Mouse (Mus musculus): ENCODE measurements around the gene Hs6st3. TPM values are rescaled to one million over a fixed set of nuclear protein-coding genes. Genes with fewer than 3 reads are reported as not detected.
"Not testable (repeated sequence)": the region's sequence is repeated elsewhere in the genome, so short reads cannot be mapped to it uniquely, and the experiment has no call there.

The Hs6st3 gene
- polyA plus RNA-seq, 1 experiment, result 17.6 TPM

DNA sequence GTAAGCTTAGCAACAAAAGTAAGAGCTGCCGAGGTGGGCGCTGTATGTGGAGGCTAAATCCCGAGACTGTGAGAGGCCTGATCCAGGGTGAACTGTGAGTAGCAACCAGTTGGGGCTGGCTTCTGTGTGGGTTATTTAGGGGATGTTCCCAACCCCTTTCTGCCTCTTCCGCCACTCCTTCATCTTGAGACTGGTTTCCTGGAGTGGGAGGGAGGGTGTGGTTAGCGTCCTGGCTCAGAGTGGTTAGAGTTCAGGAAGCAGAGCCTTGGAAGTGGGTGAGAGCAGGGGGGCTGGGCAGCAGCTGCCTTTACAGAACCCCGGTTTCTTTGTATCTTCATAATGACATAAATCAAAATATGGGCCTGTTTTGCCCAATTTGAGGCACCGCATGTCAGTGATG lies 134.9 kb downstream of the Hs6st3 start:
- Histone ChIP-seq H3K4me1 (ENCODE audit: control insufficient read depth, insufficient read depth, low read length) (no peaks in the 10 kb centered on the region), H3K4me3 (ENCODE audit: insufficient read depth, low read length) (no peak overlapping the region), H3K27ac (ENCODE audit: insufficient read depth, low read length) (no peak overlapping the region)
- TF ChIP-seq CTCF (IDR thresholded peaks at IDR 0.05; ENCODE audit: extremely low read depth, insufficient read depth, low read length) (no peak), POLR2A (IDR thresholded peaks at IDR 0.05; ENCODE audit: extremely low read depth, insufficient read depth, low read length) (no peak)

DNA sequence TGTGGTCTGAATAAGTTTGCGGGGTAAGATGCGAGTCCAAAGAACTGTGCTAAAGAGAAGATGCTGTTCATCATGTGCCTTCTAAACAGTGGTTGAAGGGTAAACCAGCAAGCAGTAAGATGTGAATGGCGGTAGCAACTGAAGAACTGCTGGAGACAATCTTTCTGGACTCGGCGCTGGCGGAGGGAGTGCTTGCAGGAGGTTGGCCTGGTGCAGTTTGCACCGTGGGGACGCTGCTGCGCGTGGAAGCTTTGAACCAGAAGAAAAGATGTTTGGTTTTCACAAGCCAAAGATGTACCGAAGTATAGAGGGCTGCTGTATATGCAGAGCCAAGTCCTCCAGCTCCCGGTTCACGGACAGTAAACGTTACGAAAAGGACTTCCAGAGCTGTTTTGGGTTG lies 140.0 kb downstream of the Hs6st3 start:
- H3K27ac ChIP-seq (ENCODE audit: insufficient read depth, low read length); H3K4me3 ChIP-seq (ENCODE audit: insufficient read depth, low read length): not testable (repeated sequence)

DNA sequence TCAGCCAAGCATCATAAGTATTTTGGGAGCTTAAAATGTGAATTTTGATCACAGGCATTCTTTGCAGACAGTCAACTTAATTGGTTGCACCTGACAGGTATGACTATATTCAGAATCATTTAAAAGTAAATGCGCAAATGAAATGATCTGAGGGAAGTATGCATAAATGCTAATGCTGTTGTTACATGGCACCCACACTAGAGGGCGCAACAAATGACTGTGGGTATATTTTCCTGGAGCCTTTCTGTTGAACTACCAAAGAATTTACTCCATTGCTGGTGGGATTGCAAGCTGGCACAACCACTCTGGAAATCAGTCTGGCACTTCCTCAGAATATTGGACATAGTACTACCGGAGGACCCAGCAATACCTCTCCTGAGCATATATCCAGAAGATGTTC lies 145.8 kb downstream of the Hs6st3 start:
- Histone ChIP-seq H3K27ac (ENCODE audit: insufficient read depth, low read length) (no peak overlapping the region), H3K4me1 (ENCODE audit: control insufficient read depth, insufficient read depth, low read length) (no peaks in the 10 kb centered on the region; the same call in 1 of the 2 replicates), H3K4me3 (ENCODE audit: insufficient read depth, low read length) (no peak overlapping the region)
- TF ChIP-seq POLR2A (IDR thresholded peaks at IDR 0.05; ENCODE audit: extremely low read depth, insufficient read depth, low read length) (no peak), CTCF (IDR thresholded peaks at IDR 0.05; ENCODE audit: extremely low read depth, insufficient read depth, low read length) (0 out of 2 replicates have a peak, but pooled peaks have one; percentile 1)

More for the DNA sequence above, 140.0 kb downstream of the Hs6st3 start:
- not testable (repeated sequence) for H3K4me1 ChIP-seq (ENCODE audit: control insufficient read depth, insufficient read depth, low read length)

DNA sequence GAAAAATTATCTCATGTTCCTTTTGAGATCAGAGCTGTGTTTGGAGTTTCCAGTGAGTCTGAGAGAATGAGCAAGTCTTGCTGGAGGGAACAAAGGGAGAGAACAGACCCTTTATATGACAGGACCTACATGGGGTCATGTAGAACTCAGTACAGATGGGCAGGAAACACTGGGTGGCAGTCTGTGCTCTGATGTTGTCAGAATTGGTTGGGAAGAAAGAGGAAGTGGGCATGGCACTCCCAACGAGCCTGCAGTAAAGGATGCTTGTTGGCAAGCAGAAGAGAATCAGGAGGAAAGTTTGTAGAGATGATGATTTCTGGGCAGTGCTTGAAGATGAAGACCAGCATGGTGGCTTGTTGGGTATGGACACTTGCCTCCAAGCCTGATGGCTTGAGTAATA lies 151.5 kb downstream of the Hs6st3 start:
- TF ChIP-seq CTCF (IDR thresholded peaks at IDR 0.05; ENCODE audit: extremely low read depth, insufficient read depth, low read length) (no peak), POLR2A (IDR thresholded peaks at IDR 0.05; ENCODE audit: extremely low read depth, insufficient read depth, low read length) (no peak)
- Histone ChIP-seq H3K27ac (ENCODE audit: insufficient read depth, low read length) (no peak overlapping the region), H3K4me3 (ENCODE audit: insufficient read depth, low read length) (no peak overlapping the region), H3K4me1 (ENCODE audit: control insufficient read depth, insufficient read depth, low read length) (no peaks in the 10 kb centered on the region; the same call in 1 of the 2 replicates)

DNA sequence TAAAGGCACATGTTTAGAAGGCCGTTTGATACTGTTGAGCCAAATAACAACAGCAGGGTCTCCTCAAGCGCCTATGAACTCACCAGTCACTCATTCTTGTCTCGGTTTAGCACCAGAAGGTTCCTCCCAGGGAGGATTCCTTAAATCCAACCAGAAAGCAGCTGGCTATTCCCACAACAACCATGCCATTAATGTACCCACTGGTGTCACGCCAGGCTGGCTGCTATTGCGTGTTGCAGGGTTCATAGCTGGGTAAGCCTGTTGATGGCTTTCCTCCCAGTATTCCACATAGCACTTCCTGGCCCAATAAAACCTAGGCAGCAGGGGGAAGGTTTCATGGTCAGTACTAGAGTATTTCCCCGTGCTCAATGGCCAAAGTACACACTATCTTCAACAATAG lies 155.9 kb downstream of the Hs6st3 start:
- Histone ChIP-seq H3K4me3 (ENCODE audit: insufficient read depth, low read length) (no peak overlapping the region), H3K27ac (ENCODE audit: insufficient read depth, low read length) (no peak overlapping the region), H3K4me1 (ENCODE audit: control insufficient read depth, insufficient read depth, low read length) (no peaks in the 10 kb centered on the region)
- TF ChIP-seq CTCF (IDR thresholded peaks at IDR 0.05; ENCODE audit: extremely low read depth, insufficient read depth, low read length) (no peak), POLR2A (IDR thresholded peaks at IDR 0.05; ENCODE audit: extremely low read depth, insufficient read depth, low read length) (no peak)

DNA sequence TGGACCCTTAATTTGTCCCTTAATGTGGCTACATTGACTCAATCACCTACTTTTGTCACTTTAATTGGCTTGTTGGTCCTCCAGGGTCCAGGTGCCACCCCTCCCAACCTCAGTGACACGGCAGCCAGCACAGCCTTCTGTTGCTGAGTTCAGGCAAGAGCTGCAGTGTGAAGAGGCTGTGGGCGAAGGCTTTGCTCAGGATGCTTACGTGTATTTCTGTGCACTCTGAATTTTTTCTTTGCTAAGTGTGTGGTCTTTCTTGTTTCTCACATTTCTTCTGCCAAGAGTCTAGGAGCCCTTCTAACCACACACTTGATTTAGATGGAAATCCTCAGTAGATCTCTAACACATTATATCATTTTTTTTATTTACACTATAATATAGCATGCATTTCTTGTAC lies 168.3 kb downstream of the Hs6st3 start:
- Histone ChIP-seq H3K27ac (ENCODE audit: insufficient read depth, low read length) (no peak overlapping the region), H3K4me1 (ENCODE audit: control insufficient read depth, insufficient read depth, low read length) (peaks cover 3% of the 10 kb centered on the region; the same call in 1 of the 2 replicates), H3K4me3 (ENCODE audit: insufficient read depth, low read length) (no peak overlapping the region)
- TF ChIP-seq CTCF (IDR thresholded peaks at IDR 0.05; ENCODE audit: extremely low read depth, insufficient read depth, low read length), result no peak
- no peak for TF ChIP-seq POLR2A (IDR thresholded peaks at IDR 0.05; ENCODE audit: extremely low read depth, insufficient read depth, low read length)

DNA sequence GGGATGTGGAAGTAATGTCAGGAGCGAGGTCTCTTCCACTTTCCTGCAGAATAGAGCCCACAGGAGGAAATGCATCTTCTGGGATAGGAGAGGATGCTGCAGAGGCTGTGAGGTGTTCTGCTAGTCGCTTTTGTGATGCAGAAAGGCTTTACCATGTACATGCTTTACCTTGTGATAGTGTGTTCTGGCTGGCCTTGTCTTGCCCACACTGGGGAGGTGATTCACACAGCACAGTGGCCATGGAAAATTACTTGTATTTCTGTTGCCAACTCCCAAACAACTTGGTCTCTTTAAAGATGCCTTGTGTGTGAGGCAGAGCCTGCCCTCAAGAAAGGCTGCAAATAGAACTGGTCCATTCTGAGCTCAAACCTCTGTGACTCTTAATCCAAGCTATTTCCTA lies 180.2 kb downstream of the Hs6st3 start:
- no peak for TF ChIP-seq POLR2A (IDR thresholded peaks at IDR 0.05; ENCODE audit: extremely low read depth, insufficient read depth, low read length)
- TF ChIP-seq CTCF (IDR thresholded peaks at IDR 0.05; ENCODE audit: extremely low read depth, insufficient read depth, low read length), result no peak
- H3K27ac ChIP-seq (ENCODE audit: insufficient read depth, low read length), result no peak overlapping the region
- H3K4me3 ChIP-seq (ENCODE audit: insufficient read depth, low read length), result no peak overlapping the region
- no peaks in the 10 kb centered on the region for H3K4me1 ChIP-seq (ENCODE audit: control insufficient read depth, insufficient read depth, low read length)

DNA sequence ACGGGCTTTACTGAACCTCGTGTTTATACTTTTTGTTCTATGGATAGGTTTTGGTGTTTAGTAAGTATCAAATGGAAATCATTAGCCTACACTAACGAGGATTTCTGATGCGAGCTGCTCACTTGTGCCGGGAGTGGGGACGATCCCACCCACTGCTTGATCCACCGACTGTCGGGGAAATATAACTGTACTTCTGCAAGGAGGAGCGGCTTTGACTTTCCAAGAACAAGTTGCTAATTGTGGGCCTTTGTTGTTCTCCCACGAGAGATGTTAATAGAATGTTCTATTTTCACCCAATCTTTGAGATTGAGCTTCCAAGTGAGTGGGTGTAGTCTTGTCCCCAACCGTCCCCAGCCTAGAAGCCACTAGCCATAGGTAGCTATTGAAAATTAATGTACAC lies 209.1 kb downstream of the Hs6st3 start:
- no peak for TF ChIP-seq POLR2A (IDR thresholded peaks at IDR 0.05; ENCODE audit: extremely low read depth, insufficient read depth, low read length)
- no peak for TF ChIP-seq CTCF (IDR thresholded peaks at IDR 0.05; ENCODE audit: extremely low read depth, insufficient read depth, low read length)

DNA sequence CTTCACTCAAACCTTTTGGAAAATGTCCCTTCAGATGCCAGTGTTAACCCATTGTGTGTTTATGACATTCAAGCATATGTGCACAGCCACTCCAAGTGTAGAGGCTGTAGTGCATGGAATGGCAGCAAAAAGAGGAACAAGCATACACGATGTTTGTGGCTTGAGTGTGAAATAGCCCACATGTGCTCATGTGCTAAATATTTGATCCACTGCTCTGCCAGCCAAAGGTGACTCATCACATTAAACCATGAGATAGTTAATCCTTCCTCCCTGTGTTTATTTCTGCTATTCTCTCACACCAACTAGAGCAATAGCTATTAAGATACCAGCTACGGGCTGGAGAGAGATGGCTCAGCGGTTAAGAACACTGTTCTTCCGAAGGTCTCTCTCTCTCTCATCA lies 223.3 kb downstream of the Hs6st3 start:
- no peak overlapping the region for H3K4me3 ChIP-seq (ENCODE audit: insufficient read depth, low read length)
- no peak overlapping the region for H3K27ac ChIP-seq (ENCODE audit: insufficient read depth, low read length)
- TF ChIP-seq POLR2A (IDR thresholded peaks at IDR 0.05; ENCODE audit: extremely low read depth, insufficient read depth, low read length), result no peak

More for the DNA sequence above, 209.1 kb downstream of the Hs6st3 start:
- H3K4me3 ChIP-seq (ENCODE audit: insufficient read depth, low read length), result no peak overlapping the region
- H3K27ac ChIP-seq (ENCODE audit: insufficient read depth, low read length), result no peak overlapping the region
- no peaks in the 10 kb centered on the region for H3K4me1 ChIP-seq (ENCODE audit: control insufficient read depth, insufficient read depth, low read length)

DNA sequence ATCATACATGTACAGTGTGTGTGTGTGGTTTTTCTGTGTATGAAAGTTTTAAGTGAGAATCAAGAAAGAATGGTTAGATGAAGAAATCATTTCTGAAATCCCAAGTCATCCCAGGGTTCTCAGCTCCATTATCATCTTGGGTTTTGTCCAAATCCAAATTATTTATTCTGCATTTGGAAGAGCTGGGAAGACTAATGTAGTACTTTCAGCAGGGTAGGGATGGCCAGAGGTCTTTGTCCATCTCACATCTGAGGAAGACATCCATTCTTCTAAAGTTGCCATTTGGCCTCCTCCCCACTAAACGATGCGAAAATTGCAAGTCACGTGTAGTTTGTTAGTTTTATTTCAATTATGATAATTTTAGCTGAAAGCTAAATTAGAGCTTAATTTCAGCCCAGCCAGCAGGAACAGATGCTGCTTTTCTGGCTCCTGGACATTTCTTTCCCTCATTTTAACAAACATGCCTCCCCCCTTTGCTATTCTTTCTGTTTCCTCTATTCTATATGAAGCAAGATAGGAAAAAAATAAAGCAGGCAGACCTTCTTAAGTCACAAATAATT lies 229.8 kb downstream of the Hs6st3 start:
- H3K4me3 ChIP-seq (ENCODE audit: insufficient read depth, low read length), result no peak overlapping the region
- TF ChIP-seq POLR2A (IDR thresholded peaks at IDR 0.05; ENCODE audit: extremely low read depth, insufficient read depth, low read length) (no peak), CTCF (IDR thresholded peaks at IDR 0.05; ENCODE audit: extremely low read depth, insufficient read depth, low read length) (no peak)
- no peak overlapping the region for H3K27ac ChIP-seq (ENCODE audit: insufficient read depth, low read length)
- H3K4me1 ChIP-seq (ENCODE audit: control insufficient read depth, insufficient read depth, low read length), result peaks cover 1% of the 10 kb centered on the region; the same call in 1 of the 2 replicates

More for the DNA sequence above, 223.3 kb downstream of the Hs6st3 start:
- no peaks in the 10 kb centered on the region for H3K4me1 ChIP-seq (ENCODE audit: control insufficient read depth, insufficient read depth, low read length)

Data from cortical plate, adult 2 months (tissue).